Mouse (Mus musculus): ENCODE results near the gene Fstl4.

DNA sequence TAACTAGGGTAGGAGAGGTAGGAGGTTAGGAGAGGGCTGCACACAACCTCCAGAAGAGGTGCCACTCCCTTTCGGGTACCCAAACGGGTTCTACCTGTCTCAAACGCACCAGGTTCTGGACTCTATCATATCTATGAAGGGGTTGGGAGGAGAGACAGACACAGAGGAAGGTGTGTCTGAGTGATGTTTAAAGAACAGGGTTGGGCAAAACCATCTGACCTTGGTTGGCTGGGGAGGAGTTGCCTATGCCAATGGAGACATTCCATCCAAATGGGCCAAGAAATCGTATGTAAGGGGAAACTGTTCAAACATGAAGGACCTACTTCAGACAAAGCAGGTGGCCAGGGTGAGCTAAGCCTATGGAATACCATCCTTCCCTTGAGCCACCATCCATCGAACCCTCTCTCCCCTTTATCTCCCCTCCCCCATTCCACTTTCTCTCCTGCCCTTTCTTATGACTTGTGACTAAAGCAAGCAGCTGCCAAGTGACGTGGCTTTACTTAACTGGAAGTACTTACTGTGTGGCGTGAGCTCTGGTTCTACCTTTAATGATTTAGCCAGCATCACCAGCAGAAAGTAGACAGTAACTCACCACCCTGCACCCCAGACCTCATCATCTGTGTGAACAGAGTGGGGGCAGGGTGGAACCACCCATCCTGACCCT, 252.1 kb downstream of the Fstl4 start:
- TF ChIP-seq CTCF (IDR thresholded peaks at IDR 0.05; ENCODE audit: extremely low read depth, insufficient read depth, insufficient read length, insufficient replicate concordance), result no peak
- no peak for TF ChIP-seq POLR2A (IDR thresholded peaks at IDR 0.05; ENCODE audit: low read depth, low read length)

All from spleen, adult 2 months (tissue).